Mouse (Mus musculus): ENCODE data around the gene Focad. TPM values are rescaled to one million over a fixed set of nuclear protein-coding genes. Genes with fewer than 3 reads are reported as not detected.

The Focad gene
- total and polyA plus RNA-seq, 2 experiments from 2014 or later = 5.0 to 13.2 TPM

DNA sequence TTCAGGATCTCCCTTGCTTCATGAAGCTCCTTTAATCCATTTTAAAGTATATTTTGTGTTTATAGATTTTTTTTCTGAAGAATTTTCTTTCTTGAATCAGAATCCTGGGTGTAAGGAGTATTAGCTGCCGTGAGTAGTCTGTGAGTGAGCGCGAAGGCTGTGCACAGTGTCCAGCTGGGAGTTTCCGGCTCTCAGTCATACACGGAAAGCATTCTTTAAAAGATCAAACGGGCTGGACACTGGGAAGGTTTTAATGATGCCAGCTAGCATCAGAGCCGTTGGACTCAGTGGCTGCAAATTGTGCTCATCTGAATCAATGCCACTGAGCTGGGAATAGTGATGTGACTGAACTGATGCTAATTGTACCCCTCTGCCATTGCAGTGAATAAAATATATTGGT, 143.9 kb downstream of the Focad start:
- no peak overlapping the region for H3K4me2 ChIP-seq (ENCODE audit: low read depth, low read length)
- no peak for TF ChIP-seq EP300 (IDR thresholded peaks at IDR 0.05; ENCODE audit: low read depth)
- TF ChIP-seq CTCF (IDR thresholded peaks at IDR 0.05; ENCODE audit: low read depth) = no peak
- no peaks in the 10 kb centered on the region for H3K36me3 ChIP-seq (replicated peaks; ENCODE audit: control insufficient read depth, insufficient read depth, low read length)
- no peak overlapping the region for H3K4me3 ChIP-seq (ENCODE audit: low read depth, low read length)
- no peak overlapping the region for H3K9ac ChIP-seq (replicated peaks; ENCODE audit: low read depth, low read length)
- H3K27ac ChIP-seq (ENCODE audit: low read depth) = no peak overlapping the region
- ATAC-seq (ENCODE audit: insufficient read depth, low read depth) = no peak
- no peak for DNase-seq (ENCODE audit: low spot score)
- no peaks in the 10 kb centered on the region for H3K27me3 ChIP-seq (ENCODE audit: control insufficient read depth, insufficient read depth, low read length)
- H3K4me1 ChIP-seq (ENCODE audit: control insufficient read depth, insufficient read depth) = no peaks in the 10 kb centered on the region
- 78% methylated on average over 7 of the region's 7 CpGs for WGBS
- H3K9me3 ChIP-seq (replicated peaks; ENCODE audit: control insufficient read depth, low read length) = no peaks in the 10 kb centered on the region

DNA sequence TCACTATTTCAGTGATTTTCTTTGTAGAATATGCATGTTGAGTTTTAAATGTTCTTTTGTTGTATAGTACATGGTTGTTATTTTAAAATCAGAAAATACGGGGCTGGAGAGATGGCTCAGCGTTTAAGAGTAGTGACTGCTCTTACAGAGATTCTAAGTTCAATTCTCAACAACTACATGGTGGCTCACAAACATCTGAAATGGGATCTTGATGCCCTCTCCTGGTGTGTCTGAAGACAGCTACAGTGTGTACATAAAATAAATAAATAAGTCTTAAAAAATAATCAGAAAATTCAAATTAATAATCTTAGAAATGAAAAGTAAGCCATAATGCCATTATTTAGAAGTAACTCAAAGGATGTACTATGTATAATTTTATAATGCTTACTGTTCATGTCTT, 149.4 kb downstream of the Focad start:
- 93% methylated on average over 2 of the region's 2 CpGs for WGBS
- Histone ChIP-seq H3K9me3 (replicated peaks; ENCODE audit: control insufficient read depth, low read length) (no peaks in the 10 kb centered on the region), H3K4me1 (ENCODE audit: control insufficient read depth, insufficient read depth) (no peaks in the 10 kb centered on the region), H3K4me3 (ENCODE audit: low read depth, low read length) (no peak overlapping the region), H3K9ac (replicated peaks; ENCODE audit: low read depth, low read length) (no peak overlapping the region), H3K27me3 (ENCODE audit: control insufficient read depth, insufficient read depth, low read length) (no peaks in the 10 kb centered on the region), H3K36me3 (replicated peaks; ENCODE audit: control insufficient read depth, insufficient read depth, low read length) (no peaks in the 10 kb centered on the region), H3K4me2 (ENCODE audit: low read depth, low read length) (no peak overlapping the region), H3K27ac (ENCODE audit: low read depth) (no peak overlapping the region)
- TF ChIP-seq EP300 (IDR thresholded peaks at IDR 0.05; ENCODE audit: low read depth) (no peak), CTCF (IDR thresholded peaks at IDR 0.05; ENCODE audit: low read depth) (0 out of 2 replicates have a peak, but pooled peaks have one; percentile 6)
- ATAC-seq (ENCODE audit: insufficient read depth, low read depth) (no peak), DNase-seq (ENCODE audit: low spot score) (no peak)

- Histone ChIP-seq H3K36me3 (replicated peaks; ENCODE audit: control insufficient read depth, insufficient read depth, low read length) (no peaks in the 10 kb centered on the region), H3K4me2 (ENCODE audit: low read depth, low read length) (no peak overlapping the region), H3K27ac (ENCODE audit: low read depth) (no peak overlapping the region), H3K4me1 (ENCODE audit: control insufficient read depth, insufficient read depth) (no peaks in the 10 kb centered on the region), H3K9me3 (replicated peaks; ENCODE audit: control insufficient read depth, low read length) (no peaks in the 10 kb centered on the region), H3K27me3 (ENCODE audit: control insufficient read depth, insufficient read depth, low read length) (no peaks in the 10 kb centered on the region), H3K9ac (replicated peaks; ENCODE audit: low read depth, low read length) (no peak overlapping the region), H3K4me3 (ENCODE audit: low read depth, low read length) (no peak overlapping the region)
- no peak for TF ChIP-seq EP300 (IDR thresholded peaks at IDR 0.05; ENCODE audit: low read depth)
- no peak for TF ChIP-seq CTCF (IDR thresholded peaks at IDR 0.05; ENCODE audit: low read depth)
- 81% methylated on average over 4 of the region's 4 CpGs for WGBS
- ATAC-seq (ENCODE audit: insufficient read depth, low read depth) (no peak), DNase-seq (ENCODE audit: low spot score) (no peak)
These were observed 151.1 kb downstream of the Focad start for GRCm38 (mm10) chr4:88245494-88245893.

DNA sequence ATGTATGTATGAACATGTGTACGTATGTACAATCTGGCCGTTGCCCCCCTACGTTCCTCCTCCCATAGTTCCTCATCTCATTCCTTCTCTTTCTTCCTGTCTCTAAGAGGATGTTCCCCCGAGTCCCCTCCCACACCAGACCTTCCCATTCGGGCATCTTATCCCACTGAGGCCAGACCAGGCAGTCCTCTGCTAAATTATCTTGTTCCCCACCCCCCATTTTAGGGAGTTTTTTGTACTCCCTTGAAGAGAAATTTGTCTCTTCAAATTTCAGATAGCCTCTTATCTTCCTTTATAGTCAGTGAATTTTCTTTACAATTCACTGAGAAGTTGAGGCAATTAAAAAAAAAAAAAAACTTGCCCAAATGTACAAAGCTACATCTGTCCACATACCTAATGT, 166.9 kb downstream of the Focad start:
- Histone ChIP-seq H3K9ac (replicated peaks; ENCODE audit: low read depth, low read length) (no peak overlapping the region), H3K4me3 (ENCODE audit: low read depth, low read length) (no peak overlapping the region), H3K27ac (ENCODE audit: low read depth) (no peak overlapping the region), H3K27me3 (ENCODE audit: control insufficient read depth, insufficient read depth, low read length) (no peaks in the 10 kb centered on the region), H3K4me1 (ENCODE audit: control insufficient read depth, insufficient read depth) (no peaks in the 10 kb centered on the region), H3K36me3 (replicated peaks; ENCODE audit: control insufficient read depth, insufficient read depth, low read length) (no peaks in the 10 kb centered on the region), H3K9me3 (replicated peaks; ENCODE audit: control insufficient read depth, low read length) (no peaks in the 10 kb centered on the region), H3K4me2 (ENCODE audit: low read depth, low read length) (no peak overlapping the region)
- ATAC-seq (ENCODE audit: insufficient read depth, low read depth) = no peak
- TF ChIP-seq CTCF (IDR thresholded peaks at IDR 0.05; ENCODE audit: low read depth) (no peak), EP300 (IDR thresholded peaks at IDR 0.05; ENCODE audit: low read depth) (no peak)
- WGBS = 73% methylated on average over 5 of the region's 5 CpGs
- no peak for DNase-seq (ENCODE audit: low spot score)

GRCm38 (mm10) chr4:88264536-88264935, 170.1 kb downstream of the Focad start:
- Histone ChIP-seq H3K36me3 (replicated peaks; ENCODE audit: control insufficient read depth, insufficient read depth, low read length) (no peaks in the 10 kb centered on the region), H3K27ac (ENCODE audit: low read depth) (no peak overlapping the region), H3K4me2 (ENCODE audit: low read depth, low read length) (no peak overlapping the region), H3K4me3 (ENCODE audit: low read depth, low read length) (no peak overlapping the region), H3K4me1 (ENCODE audit: control insufficient read depth, insufficient read depth) (no peaks in the 10 kb centered on the region), H3K9me3 (replicated peaks; ENCODE audit: control insufficient read depth, low read length) (no peaks in the 10 kb centered on the region), H3K9ac (replicated peaks; ENCODE audit: low read depth, low read length) (no peak overlapping the region), H3K27me3 (ENCODE audit: control insufficient read depth, insufficient read depth, low read length) (no peaks in the 10 kb centered on the region)
- no peak for TF ChIP-seq EP300 (IDR thresholded peaks at IDR 0.05; ENCODE audit: low read depth)
- no peak for TF ChIP-seq CTCF (IDR thresholded peaks at IDR 0.05; ENCODE audit: low read depth)
- 63% methylated on average over 1 of the region's 1 CpGs for WGBS
- no peak for ATAC-seq (ENCODE audit: insufficient read depth, low read depth)
- DNase-seq (ENCODE audit: low spot score) = no peak

GRCm38 (mm10) chr4:88270408-88271067, 176.1 kb downstream of the Focad start:
- Histone ChIP-seq H3K27ac (ENCODE audit: low read depth) (no peak overlapping the region), H3K4me2 (ENCODE audit: low read depth, low read length) (no peak overlapping the region), H3K36me3 (replicated peaks; ENCODE audit: control insufficient read depth, insufficient read depth, low read length) (no peaks in the 10 kb centered on the region), H3K4me3 (ENCODE audit: low read depth, low read length) (no peak overlapping the region), H3K4me1 (ENCODE audit: control insufficient read depth, insufficient read depth) (peaks cover 3% of the 10 kb centered on the region; the same call in 1 of the 2 replicates), H3K27me3 (ENCODE audit: control insufficient read depth, insufficient read depth, low read length) (no peaks in the 10 kb centered on the region), H3K9me3 (replicated peaks; ENCODE audit: control insufficient read depth, low read length) (no peaks in the 10 kb centered on the region), H3K9ac (replicated peaks; ENCODE audit: low read depth, low read length) (no peak overlapping the region)
- no peak for DNase-seq (ENCODE audit: low spot score)
- ATAC-seq (ENCODE audit: insufficient read depth, low read depth) = no peak
- TF ChIP-seq EP300 (IDR thresholded peaks at IDR 0.05; ENCODE audit: low read depth) = no peak
- no peak for TF ChIP-seq CTCF (IDR thresholded peaks at IDR 0.05; ENCODE audit: low read depth)
- 48% methylated on average over 7 of the region's 7 CpGs for WGBS
